Mouse (Mus musculus) CD8-positive naive resting alpha-beta T cell, adult 57 days (primary cell): ENCODE results near the gene Pex11b. TPM values are rescaled to one million over a fixed set of nuclear protein-coding genes. Genes with fewer than 3 reads are reported as not detected.

Source experiments
- total RNA-seq: library from RNA; stranded (reverse); gene quantifications from one replicate; pipeline ENCODE4 v1.2.4, GENCODE M21; 2023

Pex11b gene
- total RNA-seq: 26.4 TPM

GRCm38 (mm10) chr3:96634928-96635879 is at the start of gene Pex11b, which contains the start of gene Gm42957:
Gene Pex11b, plus strand, starts transcription at chr3:96635376.
Gene Gm42957, plus strand, starts transcription at chr3:96635474.

GRCm38 (mm10) chr3:96593790-96594560 is 41.2 kb upstream of the Pex11b start, which contains the start of gene Polr3gl:
Gene Polr3gl, minus strand, starts transcription at chr3:96594181.

GRCm38 (mm10) chr3:96596228-96596707 is 38.9 kb upstream of the Pex11b start, which contains the start of gene Ankrd34a:
Gene Ankrd34a, plus strand, starts transcription at chr3:96596636.

GRCm38 (mm10) chr3:96600639-96601250 is 34.4 kb upstream of the Pex11b start, which contains the start of gene Lix1l:
Gene Lix1l, plus strand, starts transcription at chr3:96601149.

GRCm38 (mm10) chr3:96629729-96630600 is 5.2 kb upstream of the Pex11b start, which contains the start of gene Rbm8a:
Gene Rbm8a, plus strand, starts transcription at chr3:96629933.

GRCm38 (mm10) chr3:96645018-96645649 is 10.0 kb downstream of the Pex11b start, which contains the start of gene Itga10:
Gene Itga10, plus strand, starts transcription at chr3:96645584.

GRCm38 (mm10) chr3:96669727-96670468 is 34.7 kb downstream of the Pex11b start, which contains the start of gene Ankrd35:
Gene Ankrd35, plus strand, starts transcription at chr3:96670131.

Other genes starting within 250 kb of the Pex11b start
- gene BC107364, start 183.1 kb upstream of the Pex11b start, total RNA-seq: not detected
- not detected for gene Hfe2, start 110.2 kb upstream of the Pex11b start, total RNA-seq
- gene Txnip, start 77.4 kb upstream of the Pex11b start, total RNA-seq: 382 TPM
- not detected for gene Gm16253, start 58.4 kb upstream of the Pex11b start, total RNA-seq
- 34.6 TPM for gene Polr3gl, start 41.2 kb upstream of the Pex11b start, total RNA-seq
- not detected for gene Ankrd34a, start 38.7 kb upstream of the Pex11b start, total RNA-seq
- not detected for gene Lix1l, start 34.2 kb upstream of the Pex11b start, total RNA-seq
- gene Rbm8a, start 5.4 kb upstream of the Pex11b start, total RNA-seq: 87.7 TPM
- 0.18 TPM for gene Gm42957, start 98 bp downstream of the Pex11b start, total RNA-seq
- gene Itga10, start 10.2 kb downstream of the Pex11b start, total RNA-seq: 2.7 TPM
- gene Ankrd35, start 34.8 kb downstream of the Pex11b start, total RNA-seq: not detected
- gene Pias3, start 61.0 kb downstream of the Pex11b start, total RNA-seq: 14.8 TPM
- 1.9 TPM for gene Nudt17, start 73.2 kb downstream of the Pex11b start, total RNA-seq
- 64.1 TPM for gene Polr3c, start 92.3 kb downstream of the Pex11b start, total RNA-seq
- 43.7 TPM for gene Rnf115, start 92.3 kb downstream of the Pex11b start, total RNA-seq
- gene Pdzk1, start 193.9 kb downstream of the Pex11b start, total RNA-seq: 0.21 TPM
- 13.4 TPM for gene Cd160, start 194.0 kb downstream of the Pex11b start, total RNA-seq